Mouse (Mus musculus): ENCODE measurements around the gene Mss51. TPM values are rescaled to one million over a fixed set of nuclear protein-coding genes. Genes with fewer than 3 reads are reported as not detected.

Gene Mss51
- polyA plus RNA-seq, 1 experiment from 2014 or later: 0.55 TPM

- 94% methylated on average over 9 of the region's 9 CpGs for WGBS
- no peaks in the 10 kb centered on the region for H3K9me3 ChIP-seq (ENCODE audit: low read length)
- no peak overlapping the region for H3K4me3 ChIP-seq (ENCODE audit: low read length)
- peaks cover 42% of the 10 kb centered on the region for H3K36me3 ChIP-seq (ENCODE audit: insufficient read depth, low read length)
- no peak overlapping the region for H3K27ac ChIP-seq (ENCODE audit: low read length)
- H3K4me2 ChIP-seq (replicated peaks; ENCODE audit: low read depth, low read length): no peak overlapping the region
- no peak for ATAC-seq (ENCODE audit: low FRiP score, low TSS enrichment)
- H3K4me1 ChIP-seq (ENCODE audit: insufficient read depth, low read length): no peaks in the 10 kb centered on the region
- no peaks in the 10 kb centered on the region for H3K27me3 ChIP-seq (ENCODE audit: insufficient read depth, low read length)
- H3K9ac ChIP-seq (replicated peaks; ENCODE audit: low read length): no peak overlapping the region
Measured at GRCm38 (mm10) chr14:20458378-20458777, 38.3 kb downstream of the Mss51 start.

- peaks cover 6% of the 10 kb centered on the region; the same call in 1 of the 2 replicates for H3K4me1 ChIP-seq (ENCODE audit: insufficient read depth, low read length)
- H3K4me2 ChIP-seq (replicated peaks; ENCODE audit: low read depth, low read length): no peak overlapping the region
- no peak for ATAC-seq (ENCODE audit: low FRiP score, low TSS enrichment)
- H3K27ac ChIP-seq (ENCODE audit: low read length): no peak overlapping the region
- H3K36me3 ChIP-seq (ENCODE audit: insufficient read depth, low read length): peaks cover 9% of the 10 kb centered on the region; the same call in 1 of the 2 replicates
- no peaks in the 10 kb centered on the region for H3K9me3 ChIP-seq (ENCODE audit: low read length)
- H3K9ac ChIP-seq (replicated peaks; ENCODE audit: low read length): no peak overlapping the region
- 93% methylated on average over 5 of the region's 5 CpGs for WGBS
- H3K4me3 ChIP-seq (ENCODE audit: low read length): no peak overlapping the region
- no peaks in the 10 kb centered on the region for H3K27me3 ChIP-seq (ENCODE audit: insufficient read depth, low read length)
Measured at GRCm38 (mm10) chr14:20452929-20453328, 43.8 kb downstream of the Mss51 start.

- Histone ChIP-seq H3K4me2 (replicated peaks; ENCODE audit: low read depth, low read length) (peak within 1 kb of the TSS; percentile 79), H3K9me3 (ENCODE audit: low read length) (no peaks in the 10 kb centered on the region), H3K27me3 (ENCODE audit: insufficient read depth, low read length) (no peaks in the 10 kb centered on the region), H3K27ac (ENCODE audit: low read length) (no peak within 1 kb of the TSS), H3K9ac (replicated peaks; ENCODE audit: low read length) (peak within 1 kb of the TSS; percentile 62), H3K4me1 (ENCODE audit: insufficient read depth, low read length) (peaks cover 6% of the 10 kb centered on the region; the same call in 1 of the 2 replicates), H3K4me3 (ENCODE audit: low read length) (peak within 1 kb of the TSS; percentile 49), H3K36me3 (ENCODE audit: insufficient read depth, low read length) (peaks cover 7% of the 10 kb centered on the region; the same call in 1 of the 2 replicates)
- ATAC-seq (ENCODE audit: low FRiP score, low TSS enrichment): peak; percentile 85
- WGBS: 1% methylated on average over 15 of the region's 15 CpGs
Measured at GRCm38 (mm10) chr14:20451765-20452331, 44.9 kb downstream of the Mss51 start, which contains the start of gene Cfap70. TSS of gene Cfap70 (minus strand) at chr14:20452226.

- WGBS: 10% methylated on average over 2 of the region's 2 CpGs
- peaks cover 6% of the 10 kb centered on the region; the same call in 1 of the 2 replicates for H3K4me1 ChIP-seq (ENCODE audit: insufficient read depth, low read length)
- H3K4me3 ChIP-seq (ENCODE audit: low read length): peak overlapping the region; percentile 49
- ATAC-seq (ENCODE audit: low FRiP score, low TSS enrichment): no peak
- no peak overlapping the region for H3K27ac ChIP-seq (ENCODE audit: low read length)
- peak overlapping the region; percentile 79 for H3K4me2 ChIP-seq (replicated peaks; ENCODE audit: low read depth, low read length)
- no peaks in the 10 kb centered on the region for H3K27me3 ChIP-seq (ENCODE audit: insufficient read depth, low read length)
- no peaks in the 10 kb centered on the region for H3K9me3 ChIP-seq (ENCODE audit: low read length)
- H3K9ac ChIP-seq (replicated peaks; ENCODE audit: low read length): peak overlapping the region; percentile 62
- H3K36me3 ChIP-seq (ENCODE audit: insufficient read depth, low read length): peaks cover 5% of the 10 kb centered on the region; the same call in 1 of the 2 replicates
Measured at GRCm38 (mm10) chr14:20451302-20451701, 45.4 kb downstream of the Mss51 start.

GRCm38 (mm10) chr14:20447209-20447608 is 49.5 kb downstream of the Mss51 start:
- H3K36me3 ChIP-seq (ENCODE audit: insufficient read depth, low read length): no peaks in the 10 kb centered on the region
- ATAC-seq (ENCODE audit: low FRiP score, low TSS enrichment): no peak
- H3K9ac ChIP-seq (replicated peaks; ENCODE audit: low read length): no peak overlapping the region
- no peak overlapping the region for H3K4me3 ChIP-seq (ENCODE audit: low read length)
- H3K4me1 ChIP-seq (ENCODE audit: insufficient read depth, low read length): peaks cover 6% of the 10 kb centered on the region; the same call in 1 of the 2 replicates
- 53% methylated on average over 12 of the region's 12 CpGs for WGBS
- no peak overlapping the region for H3K27ac ChIP-seq (ENCODE audit: low read length)
- H3K9me3 ChIP-seq (ENCODE audit: low read length): no peaks in the 10 kb centered on the region
- H3K27me3 ChIP-seq (ENCODE audit: insufficient read depth, low read length): no peaks in the 10 kb centered on the region
- no peak overlapping the region for H3K4me2 ChIP-seq (replicated peaks; ENCODE audit: low read depth, low read length)

- H3K36me3 ChIP-seq (ENCODE audit: insufficient read depth, low read length): no peaks in the 10 kb centered on the region
- ATAC-seq (ENCODE audit: low FRiP score, low TSS enrichment): 0 out of 2 replicates have a peak, but pooled peaks have one; percentile 27
- H3K4me1 ChIP-seq (ENCODE audit: insufficient read depth, low read length): no peaks in the 10 kb centered on the region
- no peaks in the 10 kb centered on the region for H3K27me3 ChIP-seq (ENCODE audit: insufficient read depth, low read length)
- no peak overlapping the region for H3K27ac ChIP-seq (ENCODE audit: low read length)
- no peaks in the 10 kb centered on the region for H3K9me3 ChIP-seq (ENCODE audit: low read length)
- WGBS: 56% methylated on average over 17 of the region's 17 CpGs
- H3K9ac ChIP-seq (replicated peaks; ENCODE audit: low read length): no peak overlapping the region
- H3K4me2 ChIP-seq (replicated peaks; ENCODE audit: low read depth, low read length): peak overlapping the region; percentile 25; the same call in 1 of the 2 replicates
- no peak overlapping the region for H3K4me3 ChIP-seq (ENCODE audit: low read length)
Measured at GRCm38 (mm10) chr14:20442252-20442651, 54.4 kb downstream of the Mss51 start.

GRCm38 (mm10) chr14:20436976-20437375 is 59.7 kb downstream of the Mss51 start:
- H3K4me3 ChIP-seq (ENCODE audit: low read length): no peak overlapping the region
- H3K9ac ChIP-seq (replicated peaks; ENCODE audit: low read length): no peak overlapping the region
- no peaks in the 10 kb centered on the region for H3K9me3 ChIP-seq (ENCODE audit: low read length)
- no peak overlapping the region for H3K27ac ChIP-seq (ENCODE audit: low read length)
- H3K4me1 ChIP-seq (ENCODE audit: insufficient read depth, low read length): no peaks in the 10 kb centered on the region
- 61% methylated on average over 6 of the region's 6 CpGs for WGBS
- no peak overlapping the region for H3K4me2 ChIP-seq (replicated peaks; ENCODE audit: low read depth, low read length)
- no peaks in the 10 kb centered on the region for H3K36me3 ChIP-seq (ENCODE audit: insufficient read depth, low read length)
- no peak for ATAC-seq (ENCODE audit: low FRiP score, low TSS enrichment)
- no peaks in the 10 kb centered on the region for H3K27me3 ChIP-seq (ENCODE audit: insufficient read depth, low read length)

Other genes starting within 250 kb of the Mss51 start
- gene Kcnk16, start 227.7 kb downstream of the Mss51 start, polyA plus RNA-seq (2015; fragmentation: Nextera tagmentation; extraction: Ambion mirVana): not detected in 2 replicates
- 13.9 and 21.0 TPM in 2 replicates for gene Nudt13, start 202.2 kb downstream of the Mss51 start, polyA plus RNA-seq (2015; fragmentation: Nextera tagmentation; extraction: Ambion mirVana)
- gene Ecd, start 148.8 kb downstream of the Mss51 start, polyA plus RNA-seq (2015; fragmentation: Nextera tagmentation; extraction: Ambion mirVana): 60.9 and 61.9 TPM in 2 replicates
- gene Fam149b, start 148.7 kb downstream of the Mss51 start, polyA plus RNA-seq (2015; fragmentation: Nextera tagmentation; extraction: Ambion mirVana): 36.9 TPM in 2 replicates
- 173 and 184 TPM in 2 replicates for gene Dnajc9, start 108.0 kb downstream of the Mss51 start, polyA plus RNA-seq (2015; fragmentation: Nextera tagmentation; extraction: Ambion mirVana)
- gene Mrps16, start 103.3 kb downstream of the Mss51 start, polyA plus RNA-seq (2015; fragmentation: Nextera tagmentation; extraction: Ambion mirVana): 90.7 and 95.7 TPM in 2 replicates
- 1.0 and 1.2 TPM in 2 replicates for gene Cfap70, start 44.7 kb downstream of the Mss51 start, polyA plus RNA-seq (2015; fragmentation: Nextera tagmentation; extraction: Ambion mirVana)
- gene Anxa7, start 16.8 kb downstream of the Mss51 start, polyA plus RNA-seq (2015; fragmentation: Nextera tagmentation; extraction: Ambion mirVana): 42.1 and 46.3 TPM in 2 replicates
- 29.1 and 37.2 TPM in 2 replicates for gene Ppp3cb, start 49.7 kb upstream of the Mss51 start, polyA plus RNA-seq (2015; fragmentation: Nextera tagmentation; extraction: Ambion mirVana)
- 8.0 and 10.2 TPM in 2 replicates for gene Usp54, start 144.2 kb upstream of the Mss51 start, polyA plus RNA-seq (2015; fragmentation: Nextera tagmentation; extraction: Ambion mirVana)
- 3.0 and 3.2 TPM in 2 replicates for gene Myoz1, start 159.6 kb upstream of the Mss51 start, polyA plus RNA-seq (2015; fragmentation: Nextera tagmentation; extraction: Ambion mirVana)
- gene Synpo2l, start 171.5 kb upstream of the Mss51 start, polyA plus RNA-seq (2015; fragmentation: Nextera tagmentation; extraction: Ambion mirVana): 0.92 and 1.2 TPM in 2 replicates
- gene Sec24c, start 177.4 kb upstream of the Mss51 start, polyA plus RNA-seq (2015; fragmentation: Nextera tagmentation; extraction: Ambion mirVana): 113 and 120 TPM in 2 replicates
- 28.2 and 28.5 TPM in 2 replicates for gene Fut11, start 198.1 kb upstream of the Mss51 start, polyA plus RNA-seq (2015; fragmentation: Nextera tagmentation; extraction: Ambion mirVana)
- 161 and 171 TPM in 2 replicates for gene Chchd1, start 206.1 kb upstream of the Mss51 start, polyA plus RNA-seq (2015; fragmentation: Nextera tagmentation; extraction: Ambion mirVana)
- gene Zswim8, start 210.7 kb upstream of the Mss51 start, polyA plus RNA-seq (2015; fragmentation: Nextera tagmentation; extraction: Ambion mirVana): 28.3 and 33.6 TPM in 2 replicates
- 31.6 and 33.5 TPM in 2 replicates for gene Ndst2, start 237.7 kb upstream of the Mss51 start, polyA plus RNA-seq (2015; fragmentation: Nextera tagmentation; extraction: Ambion mirVana)

Data from kidney, embryonic 16.5 days (tissue).